Mouse (Mus musculus) intestine, postnatal 0 days (tissue): ENCODE results near the gene Galnt10. TPM values are rescaled to one million over a fixed set of nuclear protein-coding genes. Genes with fewer than 3 reads are reported as not detected.

Experiments used
- ATAC-seq: fragments of 200-750 bp; cut with Nextera tagmentation; 2 replicates; pipeline ENCODE4 v1.8.0; 2017; ENCODE audit warnings: mild to moderate bottlenecking, moderate TSS enrichment, moderate library complexity
- H3K27ac ChIP-seq: fragments of 300-500 bp; sonication (generic); 2 replicates; pipeline ENCODE4 v1.5.1; 2014; ENCODE audit warnings: mild to moderate bottlenecking, low read depth, low read length, moderate library complexity
- H3K27me3 ChIP-seq: fragments of 300-500 bp; sonication (generic); replicated peaks from 2 replicates; pipeline ENCODE4 v1.6.1; 2014; ENCODE audit warnings: low read length, mixed read lengths; ENCODE audit not compliant: control insufficient read depth, insufficient read depth
- H3K36me3 ChIP-seq: fragments of 300-500 bp; sonication (generic); 2 replicates; pipeline ENCODE4 v1.6.1; 2014; ENCODE audit warnings: mild to moderate bottlenecking, moderate library complexity; ENCODE audit not compliant: control insufficient read depth, insufficient read depth
- H3K4me1 ChIP-seq: fragments of 300-500 bp; sonication (generic); replicated peaks from 2 replicates; pipeline ENCODE4 v1.6.1; 2014; ENCODE audit warnings: antibody characterized with exemption, low read length, mixed read lengths; ENCODE audit not compliant: control insufficient read depth, insufficient read depth
- H3K4me2 ChIP-seq: fragments of 300-500 bp; sonication (generic); replicated peaks from 2 replicates; pipeline ENCODE4 v1.6.1; 2014; ENCODE audit warnings: low read depth, mild to moderate bottlenecking, moderate library complexity
- H3K4me3 ChIP-seq: fragments of 300-500 bp; sonication (generic); 2 replicates; pipeline ENCODE4 v1.5.1; 2014; ENCODE audit warnings: low read depth, low read length
- H3K9ac ChIP-seq: fragments of 300-500 bp; sonication (generic); 2 replicates; pipeline ENCODE4 v1.6.1; 2014; ENCODE audit warnings: mild to moderate bottlenecking, low read depth, low read length
- H3K9me3 ChIP-seq: fragments of 300-500 bp; sonication (generic); 2 replicates; pipeline ENCODE4 v1.6.1; 2016; ENCODE audit warnings: mixed run types; ENCODE audit not compliant: control insufficient read depth
- CTCF ChIP-seq: sonication (generic); IDR thresholded peaks from 2 replicates; pipeline ENCODE4 v1.5.1; 2016; ENCODE audit warnings: low read depth, mild to moderate bottlenecking, control low read depth, antibody characterized with exemption, moderate library complexity
- WGBS: fragments of 180-500 bp; shearing (Covaris S2); extraction: QIAGEN DNeasy Blood & Tissue Kit; methylation state at CpG from one replicate; pipeline ENCODE4 v1.1.7; 2014; 5-methylcytosine and 5-hydroxymethylcytosine counted together
- polyA plus RNA-seq: library from polyadenylated mRNA; unstranded; fragments of >200 nt; fragmentation: Nextera tagmentation; extraction: Ambion mirVana; gene quantifications from 2 replicates; pipeline ENCODE4 v1.2.1, GENCODE M21; 2015

The Galnt10 gene
- polyA plus RNA-seq, 1 experiment from 2014 or later: 22.5 TPM

DNA sequence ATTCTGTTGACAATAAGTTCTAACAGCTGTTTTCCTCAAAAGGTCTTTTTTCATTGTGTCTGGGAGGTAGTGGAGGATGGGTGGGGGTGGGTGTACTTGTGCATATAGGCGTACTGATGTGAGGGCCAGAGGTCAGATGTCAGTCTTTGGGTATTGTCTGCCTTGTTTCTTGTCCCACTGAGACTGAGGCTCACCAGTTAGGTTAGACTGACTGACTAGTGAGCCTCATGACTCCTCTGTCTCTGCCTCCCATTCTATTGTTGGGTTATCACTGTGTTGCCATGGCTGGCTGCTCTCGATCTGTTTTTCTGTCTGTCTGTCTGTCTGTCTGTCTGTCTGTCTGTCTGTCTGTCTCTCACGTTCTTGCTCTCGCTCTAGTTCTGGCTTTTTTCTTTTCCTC, 9.1 kb downstream of the Galnt10 start:
- Histone ChIP-seq H3K9me3 (no peaks in the 10 kb centered on the region), H3K27ac (no peak overlapping the region), H3K9ac (no peak overlapping the region), H3K36me3 (no peaks in the 10 kb centered on the region), H3K27me3 (no peaks in the 10 kb centered on the region), H3K4me1 (peaks cover 6% of the 10 kb centered on the region; the same call in 1 of the 2 replicates), H3K4me3 (no peak overlapping the region), H3K4me2 (no peak overlapping the region)
- 52% methylated on average over 4 of the region's 4 CpGs for WGBS
- no peak for TF ChIP-seq CTCF
- no peak for ATAC-seq

GRCm38 (mm10) chr11:57654977-57655397, 9.7 kb downstream of the Galnt10 start:
- Histone ChIP-seq H3K9ac (no peak overlapping the region), H3K27me3 (no peaks in the 10 kb centered on the region), H3K4me3 (no peak overlapping the region), H3K27ac (no peak overlapping the region), H3K4me2 (no peak overlapping the region), H3K36me3 (no peaks in the 10 kb centered on the region), H3K9me3 (no peaks in the 10 kb centered on the region), H3K4me1 (peaks cover 6% of the 10 kb centered on the region; the same call in 1 of the 2 replicates)
- no peak for TF ChIP-seq CTCF
- 36% methylated on average over 5 of the region's 5 CpGs for WGBS
- ATAC-seq: no peak

GRCm38 (mm10) chr11:57655669-57656325, 10.6 kb downstream of the Galnt10 start:
- ATAC-seq: no peak
- Histone ChIP-seq H3K36me3 (no peaks in the 10 kb centered on the region), H3K4me2 (no peak overlapping the region), H3K9me3 (no peaks in the 10 kb centered on the region), H3K4me3 (no peak overlapping the region), H3K27me3 (no peaks in the 10 kb centered on the region), H3K27ac (no peak overlapping the region), H3K9ac (no peak overlapping the region), H3K4me1 (peaks cover 6% of the 10 kb centered on the region; the same call in 1 of the 2 replicates)
- WGBS: 48% methylated on average over 10 of the region's 10 CpGs
- no peak for TF ChIP-seq CTCF

- Histone ChIP-seq H3K27ac (0 out of 2 replicates have a peak overlapping the region, but pooled peaks have one; percentile 35), H3K9ac (no peak overlapping the region)
- WGBS: 75% methylated on average over 8 of the region's 8 CpGs
These were observed 11.5 kb downstream of the Galnt10 start for GRCm38 (mm10) chr11:57656602-57657275.

DNA sequence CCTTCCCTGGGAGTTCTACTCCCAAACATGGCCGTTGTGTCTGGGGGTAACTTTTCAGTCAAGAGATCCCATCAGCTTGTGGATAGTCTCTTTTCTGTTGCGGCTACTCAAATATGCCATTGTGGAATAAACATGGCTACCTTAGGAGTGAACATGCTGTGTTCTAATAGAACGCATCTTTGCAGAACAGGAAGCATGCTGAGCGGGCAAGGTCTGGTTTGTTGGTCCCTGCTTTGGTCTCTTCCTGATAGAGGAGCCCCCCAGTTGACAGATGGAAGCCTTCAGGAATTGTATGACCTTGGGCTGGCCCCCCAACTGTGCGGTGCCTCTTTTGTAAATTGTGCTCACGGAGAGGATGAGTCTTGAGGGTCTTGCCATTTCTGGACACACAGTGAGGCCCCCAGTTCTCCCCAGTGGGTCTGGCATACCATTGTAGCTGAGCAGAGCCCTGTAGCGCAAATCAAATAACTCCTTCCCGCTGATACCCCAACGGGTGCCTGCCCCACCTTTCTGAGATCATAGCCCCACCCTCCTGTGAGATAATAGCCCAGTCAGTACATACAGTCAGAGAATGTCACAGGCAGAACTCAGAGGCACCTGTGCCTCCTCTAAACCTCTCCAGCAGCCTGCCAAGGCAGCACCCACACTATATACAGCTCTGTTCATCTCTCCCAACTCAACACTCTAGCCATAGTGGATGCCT, 12.3 kb downstream of the Galnt10 start:
- Histone ChIP-seq H3K27ac (no peak overlapping the region), H3K27me3 (no peaks in the 10 kb centered on the region), H3K9me3 (no peaks in the 10 kb centered on the region), H3K4me2 (peak overlapping the region; percentile 6; the same call in 1 of the 2 replicates), H3K9ac (no peak overlapping the region), H3K4me3 (no peak overlapping the region), H3K4me1 (peaks cover 6% of the 10 kb centered on the region; the same call in 1 of the 2 replicates), H3K36me3 (no peaks in the 10 kb centered on the region)
- peak; percentile 62; the same call in 1 of the 2 replicates for ATAC-seq
- 62% methylated on average over 9 of the region's 9 CpGs for WGBS
- no peak for TF ChIP-seq CTCF

More at GRCm38 (mm10) chr11:57656602-57657275, 11.5 kb downstream of the Galnt10 start:
- peaks cover 6% of the 10 kb centered on the region; the same call in 1 of the 2 replicates for H3K4me1 ChIP-seq
- no peak overlapping the region for H3K4me2 ChIP-seq
- no peak for ATAC-seq
- no peaks in the 10 kb centered on the region for H3K27me3 ChIP-seq
- TF ChIP-seq CTCF: no peak
- H3K36me3 ChIP-seq: no peaks in the 10 kb centered on the region
- no peak overlapping the region for H3K4me3 ChIP-seq
- H3K9me3 ChIP-seq: no peaks in the 10 kb centered on the region

DNA sequence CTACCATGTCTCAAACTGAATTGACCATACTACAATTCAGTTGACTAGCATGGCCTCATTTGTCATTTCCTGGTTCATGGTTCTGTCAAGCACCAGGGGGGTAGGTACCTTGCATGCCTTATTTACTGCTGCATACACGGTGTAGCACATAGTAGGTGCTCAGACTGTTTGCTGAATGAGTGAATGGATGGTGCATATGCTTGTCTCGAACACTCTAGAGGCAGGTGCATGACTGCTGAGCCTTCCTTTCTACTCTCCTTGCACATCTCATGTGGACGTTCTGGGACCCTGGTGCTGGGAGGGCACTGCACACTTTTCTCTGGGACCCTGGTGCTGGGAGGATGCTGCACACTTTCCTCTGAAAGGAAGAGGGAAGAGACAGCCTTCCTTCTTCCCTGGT, 13.0 kb downstream of the Galnt10 start:
- H3K27ac ChIP-seq: no peak overlapping the region
- no peak for TF ChIP-seq CTCF
- ATAC-seq: no peak
- no peaks in the 10 kb centered on the region for H3K9me3 ChIP-seq
- 0 out of 2 replicates have a peak overlapping the region, but pooled peaks have one; percentile 6 for H3K4me2 ChIP-seq
- H3K4me3 ChIP-seq: no peak overlapping the region
- no peaks in the 10 kb centered on the region for H3K36me3 ChIP-seq
- 75% methylated on average over 3 of the region's 3 CpGs for WGBS
- H3K9ac ChIP-seq: no peak overlapping the region
- peaks cover 6% of the 10 kb centered on the region; the same call in 1 of the 2 replicates for H3K4me1 ChIP-seq
- H3K27me3 ChIP-seq: no peaks in the 10 kb centered on the region
